Mouse (Mus musculus): Measurements from ENCODE around the gene Rnf34.
A peak's percentile ranks its signal among the peaks of the same experiment; 100 is the strongest.

The Rnf34 gene

GRCm38 (mm10) chr5:122900558-122901171 lies 50.8 kb downstream of the Rnf34 start:
- DNase-seq = no peak

- DNase-seq = no peak
Observed at GRCm38 (mm10) chr5:122901179-122901578, 51.3 kb downstream of the Rnf34 start.

GRCm38 (mm10) chr5:122901666-122902065 lies 51.8 kb downstream of the Rnf34 start:
- DNase-seq = no peak

- DNase-seq = no peak
Observed at GRCm38 (mm10) chr5:122902228-122902627, 52.4 kb downstream of the Rnf34 start.

- DNase-seq = no peak
Observed at GRCm38 (mm10) chr5:122903165-122903564, 53.3 kb downstream of the Rnf34 start.

GRCm38 (mm10) chr5:122907182-122907581 lies 57.3 kb downstream of the Rnf34 start:
- no peak for DNase-seq

GRCm38 (mm10) chr5:122908001-122908400 lies 58.2 kb downstream of the Rnf34 start:
- DNase-seq = no peak

GRCm38 (mm10) chr5:122909481-122909880 lies 59.6 kb downstream of the Rnf34 start:
- DNase-seq = no peak

- no peak for DNase-seq
Observed at GRCm38 (mm10) chr5:122912863-122913262, 63.0 kb downstream of the Rnf34 start.

GRCm38 (mm10) chr5:122916147-122916546 lies 66.3 kb downstream of the Rnf34 start:
- no peak for DNase-seq

GRCm38 (mm10) chr5:122917982-122918711 lies 68.3 kb downstream of the Rnf34 start:
- DNase-seq = peak; percentile 44 to 60

GRCm38 (mm10) chr5:122920557-122920956 lies 70.7 kb downstream of the Rnf34 start:
- DNase-seq = no peak
